Mouse (Mus musculus) neural tube, embryonic 10.5 days (tissue): ENCODE measurements at regions not wholly inside any gene's neighbourhood (a gene's known extent, or its start where the extent isn't known, plus 50 kb on each side); places are given as distances from the start of the nearest gene placed in this dataset.

Experiments
- DNase-seq: peaks from one replicate; pipeline ENCODE4 v3.0.0-alpha.2; 2017; ENCODE audit warnings: low spot score; ENCODE audit errors: extremely low spot score

GRCm38 (mm10) chr8:102575523-102575922 lies 209.9 kb downstream of the Cdh11 start:
- DNase-seq = no peak

- DNase-seq = no peak
These were observed 217.7 kb downstream of the Cdh11 start for GRCm38 (mm10) chr8:102567779-102568178.

GRCm38 (mm10) chr8:102554213-102554612 lies 231.2 kb downstream of the Cdh11 start:
- no peak for DNase-seq

- peak; percentile 24 for DNase-seq
These were observed 232.0 kb downstream of the Cdh11 start for GRCm38 (mm10) chr8:102553348-102553935.

GRCm38 (mm10) chr8:102538886-102539285 lies 246.6 kb downstream of the Cdh11 start:
- DNase-seq = no peak

GRCm38 (mm10) chr8:102538068-102538467 lies 247.4 kb downstream of the Cdh11 start:
- DNase-seq = no peak

- DNase-seq = no peak
These were observed 267.0 kb downstream of the Cdh11 start for GRCm38 (mm10) chr8:102518446-102518845.

GRCm38 (mm10) chr8:102515748-102516147 lies 269.7 kb downstream of the Cdh11 start:
- DNase-seq = no peak

- DNase-seq = no peak
These were observed 270.5 kb downstream of the Cdh11 start for GRCm38 (mm10) chr8:102514805-102515424.

GRCm38 (mm10) chr8:102500751-102501150 lies 284.7 kb downstream of the Cdh11 start:
- DNase-seq = no peak

GRCm38 (mm10) chr8:102500202-102500601 lies 285.2 kb downstream of the Cdh11 start:
- DNase-seq = no peak

- DNase-seq = peak; percentile 32
These were observed 286.4 kb downstream of the Cdh11 start for GRCm38 (mm10) chr8:102499091-102499490.

GRCm38 (mm10) chr8:102497160-102497559 lies 288.3 kb downstream of the Cdh11 start:
- no peak for DNase-seq

- DNase-seq = no peak
These were observed 288.7 kb downstream of the Cdh11 start for GRCm38 (mm10) chr8:102496698-102497097.

- no peak for DNase-seq
These were observed 289.4 kb downstream of the Cdh11 start for GRCm38 (mm10) chr8:102496021-102496420.

GRCm38 (mm10) chr8:102491015-102491414 lies 294.4 kb downstream of the Cdh11 start:
- no peak for DNase-seq

GRCm38 (mm10) chr8:102488284-102488683 lies 297.2 kb downstream of the Cdh11 start:
- DNase-seq = no peak

GRCm38 (mm10) chr8:102487796-102488195 lies 297.6 kb downstream of the Cdh11 start:
- DNase-seq = no peak

GRCm38 (mm10) chr8:102475166-102475802 lies 310.2 kb downstream of the Cdh11 start:
- DNase-seq = no peak

GRCm38 (mm10) chr8:102474192-102474591 lies 311.2 kb downstream of the Cdh11 start:
- DNase-seq = no peak

GRCm38 (mm10) chr8:102471352-102471751 lies 314.1 kb downstream of the Cdh11 start:
- no peak for DNase-seq

- DNase-seq = no peak
These were observed 322.8 kb downstream of the Cdh11 start for GRCm38 (mm10) chr8:102462601-102463000.

- DNase-seq = no peak
These were observed 342.4 kb downstream of the Cdh11 start for GRCm38 (mm10) chr8:102443006-102443405.
